In the genomic region with DNA sequence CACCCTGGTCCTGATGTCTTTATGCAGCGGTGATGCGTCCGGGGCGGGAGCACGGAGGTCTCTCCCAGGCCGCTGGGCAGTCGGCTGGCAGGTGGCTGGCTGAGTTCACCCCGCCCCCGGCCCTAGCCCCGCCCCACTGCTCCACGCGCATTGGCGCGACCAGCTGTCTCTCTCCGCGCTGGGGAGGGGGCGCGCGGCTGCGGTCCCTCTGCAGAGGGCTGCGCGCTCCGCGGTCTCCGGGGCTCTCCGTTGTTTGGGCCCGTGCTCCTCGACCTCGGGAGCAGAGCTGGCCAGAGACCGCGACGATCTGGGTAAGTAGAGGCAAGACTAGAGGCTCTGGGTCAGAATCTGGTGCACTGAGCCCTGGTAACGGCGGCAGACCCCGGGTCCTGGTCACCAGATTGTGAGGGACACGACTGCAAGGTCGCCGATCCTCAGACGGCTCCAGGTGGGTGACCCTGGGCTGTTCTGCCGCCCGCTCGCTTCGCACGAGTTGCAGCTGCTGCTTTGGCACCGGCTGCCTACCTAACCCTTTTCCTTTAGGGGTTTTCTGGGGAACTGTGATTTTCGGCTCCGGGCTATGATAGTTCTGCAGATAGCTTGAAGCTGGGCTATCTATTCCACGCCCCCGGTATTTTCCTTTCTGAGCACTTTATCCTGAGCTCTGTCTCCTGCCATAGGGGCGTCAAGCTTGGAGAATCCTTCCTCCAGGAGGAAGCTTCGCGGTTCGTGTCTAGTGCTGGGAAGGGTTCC, we compare ENCODE assay signal across 8 mouse cellular contexts. TPM values are rescaled to one million over a fixed set of nuclear protein-coding genes. Genes with fewer than 3 reads are reported as not detected.
DNase-seq lines count a peak whose midpoint lies in the region; ATAC-seq and TF ChIP-seq lines count a peak whose summit lies in the region.

Akap5 (plus strand) TSS at position 213 of the 753 bp plus-strand sequence.

- no peaks in the 10 kb centered on the region for H3K9me3 ChIP-seq in embryonic facial prominence, embryonic 12.5 days
- H3K9me3 ChIP-seq in heart, embryonic 13.5 days: no peaks in the 10 kb centered on the region
- no peaks in the 10 kb centered on the region for H3K9me3 ChIP-seq in lung, embryonic 15.5 days

- peak within 1 kb of the TSS; percentile 60 for H3K9ac ChIP-seq in embryonic facial prominence, embryonic 12.5 days
- peak within 1 kb of the TSS; percentile 86 for H3K9ac ChIP-seq in heart, embryonic 13.5 days
- peak within 1 kb of the TSS; percentile 67 for H3K9ac ChIP-seq in lung, embryonic 15.5 days

- TF ChIP-seq CTCF in C2C12 (IDR thresholded peaks at IDR 0.05; ENCODE audit: control insufficient read depth, insufficient read depth, insufficient read length): no peak
- TF ChIP-seq CTCF in layer of hippocampus, adult 2 months (conservative IDR thresholded peaks at IDR 0.05): no peak

- 3% methylated on average over 53 of the region's 53 CpGs for WGBS in embryonic facial prominence, embryonic 12.5 days
- under 1% methylated on average over 53 of the region's 53 CpGs for WGBS in heart, embryonic 13.5 days
- 2% methylated on average over 53 of the region's 53 CpGs for WGBS in lung, embryonic 15.5 days

- H3K79me2 ChIP-seq in C2C12 (ENCODE audit: control insufficient read depth, insufficient read depth): no peaks in the 10 kb centered on the region

- no peaks in the 10 kb centered on the region for H3K79me3 ChIP-seq in C2C12 (ENCODE audit: low read depth)

- no peak within 1 kb of the TSS for H3K27ac ChIP-seq in embryonic facial prominence, embryonic 12.5 days
- H3K27ac ChIP-seq in heart, embryonic 13.5 days (replicated peaks): 0 out of 2 replicates have a peak within 1 kb of the TSS, but pooled peaks have one; percentile 30
- peak within 1 kb of the TSS; percentile 92 for H3K27ac ChIP-seq in layer of hippocampus, adult 2 months
- H3K27ac ChIP-seq in lung, embryonic 15.5 days: 0 out of 2 replicates have a peak within 1 kb of the TSS, but pooled peaks have one; percentile 2

- H3K4me2 ChIP-seq in embryonic facial prominence, embryonic 12.5 days (replicated peaks): peak within 1 kb of the TSS; percentile 95
- peak within 1 kb of the TSS; percentile 95 for H3K4me2 ChIP-seq in heart, embryonic 13.5 days
- peak within 1 kb of the TSS; percentile 87 for H3K4me2 ChIP-seq in lung, embryonic 15.5 days

- DNase-seq in adrenal gland, adult 2 months: peak; percentile 73
- DNase-seq in layer of hippocampus, adult 2 months (ENCODE audit: low spot score in 2 of 2): peak; percentile 42 to 69
- DNase-seq in ovary, postnatal 14 days (ENCODE audit: low spot score): peak; percentile 36
- DNase-seq in thymus, postnatal 25 days: peak; percentile 65

- H3K27me3 ChIP-seq in C2C12 (ENCODE audit: control insufficient read depth, insufficient read depth, insufficient read length): no peaks in the 10 kb centered on the region
- 0 out of 2 replicates have a peak, but pooled peaks cover 6% of the 10 kb centered on the region for H3K27me3 ChIP-seq in embryonic facial prominence, embryonic 12.5 days
- no peaks in the 10 kb centered on the region for H3K27me3 ChIP-seq in heart, embryonic 13.5 days (replicated peaks)
- H3K27me3 ChIP-seq in lung, embryonic 15.5 days: no peaks in the 10 kb centered on the region

- H3K4me3 ChIP-seq in C2C12 (ENCODE audit: insufficient read depth, poor library complexity, severe bottlenecking): peak within 1 kb of the TSS; percentile 11
- peak within 1 kb of the TSS; percentile 52 for H3K4me3 ChIP-seq in embryonic facial prominence, embryonic 12.5 days
- H3K4me3 ChIP-seq in heart, embryonic 13.5 days: peak within 1 kb of the TSS; percentile 78
- H3K4me3 ChIP-seq in layer of hippocampus, adult 2 months: peak within 1 kb of the TSS; percentile 76
- peak within 1 kb of the TSS; percentile 62 for H3K4me3 ChIP-seq in lung, embryonic 15.5 days

- H3ac ChIP-seq in C2C12 (ENCODE audit: control insufficient read depth, insufficient read length, low read depth): no peak within 1 kb of the TSS

- H3K4me1 ChIP-seq in embryonic facial prominence, embryonic 12.5 days: no peaks in the 10 kb centered on the region
- H3K4me1 ChIP-seq in heart, embryonic 13.5 days: peaks cover 18% of the 10 kb centered on the region
- H3K4me1 ChIP-seq in lung, embryonic 15.5 days: peaks cover 23% of the 10 kb centered on the region

- peaks cover 59% of the 10 kb centered on the region for H3K36me3 ChIP-seq in C2C12 (ENCODE audit: control insufficient read depth, insufficient read depth)
- H3K36me3 ChIP-seq in embryonic facial prominence, embryonic 12.5 days: peaks cover 6% of the 10 kb centered on the region; the same call in 1 of the 2 replicates
- H3K36me3 ChIP-seq in heart, embryonic 13.5 days: peaks cover 26% of the 10 kb centered on the region
- peaks cover 13% of the 10 kb centered on the region; the same call in 1 of the 2 replicates for H3K36me3 ChIP-seq in lung, embryonic 15.5 days

- peak; percentile 90 for ATAC-seq in embryonic facial prominence, embryonic 12.5 days (ENCODE audit: insufficient number of reproducible peaks, insufficient read depth, low FRiP score, low TSS enrichment)
- ATAC-seq in heart, embryonic 13.5 days (ENCODE audit: extremely low read depth, insufficient number of reproducible peaks, low FRiP score, low TSS enrichment): peak; percentile 86
- ATAC-seq in lung, embryonic 15.5 days (ENCODE audit: borderline replicate concordance, extremely low read depth, low FRiP score, low TSS enrichment): peak; percentile 90

TF ChIP-seq in C2C12, 6 proteins besides CTCF, POLR2A, EP300 and RAD21:
- no peak for TF ChIP-seq USF1 (IDR thresholded peaks at IDR 0.05; ENCODE audit: low read depth)
- no peak for TF ChIP-seq MYOG (IDR thresholded peaks at IDR 0.05; ENCODE audit: control insufficient read depth, extremely low read depth, insufficient read length)
- TF ChIP-seq CEBPB (IDR thresholded peaks at IDR 0.05; ENCODE audit: low read depth): no peak
- no peak for TF ChIP-seq MYOD1 (IDR thresholded peaks at IDR 0.05; ENCODE audit: control insufficient read depth, insufficient read length, low read depth)
- TF ChIP-seq MAX (IDR thresholded peaks at IDR 0.05): no peak
- TF ChIP-seq FOSL1 (IDR thresholded peaks at IDR 0.05; ENCODE audit: insufficient read depth, low read length, poor library complexity, severe bottlenecking): no peak
TF ChIP-seq in C2C12: peak in this region for 0.

RNA-seq across cellular contexts. Expression of gene Akap5, which starts in this region (rescaled TPM):
- 0.04 TPM for polyA plus RNA-seq in C2C12 (2012; fragmentation: generic; extraction: Trizol)
- total RNA-seq in adrenal gland, adult 2 months (2021): under 1 TPM; 0.29 to 0.76 TPM
- 0.07 TPM in 2 replicates for polyA plus RNA-seq in adrenal gland, adult 2 months (2012; rRNA removed)
- 1.9 and 2.3 TPM in 2 replicates for polyA plus RNA-seq in embryonic facial prominence, embryonic 12.5 days (2016; fragmentation: Nextera tagmentation; extraction: Ambion mirVana)
- polyA plus RNA-seq in heart, embryonic 13.5 days (2015; fragmentation: Nextera tagmentation; extraction: Ambion mirVana): 4.0 and 4.4 TPM in 2 replicates
- 10 to 100 TPM; 61.5 to 63.0 TPM for total RNA-seq in layer of hippocampus, adult 2 months (2021)
- 23.3 and 28.7 TPM in 2 replicates for polyA plus RNA-seq in lung, embryonic 15.5 days (2015; fragmentation: Nextera tagmentation; extraction: Ambion mirVana)

Comparison
In these comparisons a context has a peak if more than half of its experiments do, and no peak if none do; other contexts are left out.
1. RNA of gene Akap5 (total RNA-seq): 61.5 to 63.0 TPM in layer of hippocampus, adult 2 months; 0.29 to 0.76 TPM in adrenal gland, adult 2 months; every median in the first group is over 10 times any median in the second.
2. Peak in DNase-seq in adrenal gland, adult 2 months; RNA of the gene not detected or under 1 TPM.
3. H3K4me3 ChIP-seq: peak in every context shown above with its lines; median percentile 78 in heart, embryonic 13.5 days; 76 in layer of hippocampus, adult 2 months; 62 in lung, embryonic 15.5 days; 52 in embryonic facial prominence, embryonic 12.5 days; 11 in C2C12.
4. Peak in every context shown above with its lines, with median percentiles within 50 percentile points of each other: DNase-seq, ATAC-seq, H3K4me2 ChIP-seq and H3K9ac ChIP-seq.